Comparison of ENCODE assay signal across 13 mouse cellular contexts in genomic region chr12:75453027-75453426, GRCm38 (mm10). TPM values are rescaled to one million over a fixed set of nuclear protein-coding genes. Genes with fewer than 3 reads are reported as not detected.
DNase-seq lines count a peak whose midpoint lies in the region; ATAC-seq and TF ChIP-seq lines count a peak whose summit lies in the region.
"Had no signal": no experiment of that assay in that cellular context is flagged by ENCODE, and none has a peak within 500 bp of the region (broad histone marks: within the 10 kb centered on the region; RNA-seq: fewer than 3 reads in every experiment).

No protein-coding gene starts in this region.

- 87% methylated on average over 4 of the region's 4 CpGs for WGBS in intestine, postnatal 0 days
- WGBS in intestine, embryonic 16.5 days: 85% methylated on average over 4 of the region's 4 CpGs

- no peaks in the 10 kb centered on the region for H3K4me1 ChIP-seq in intestine, postnatal 0 days (replicated peaks; ENCODE audit: control insufficient read depth, insufficient read depth, low read length)
- no peaks in the 10 kb centered on the region for H3K4me1 ChIP-seq in intestine, embryonic 16.5 days (ENCODE audit: control insufficient read depth, insufficient read depth, low read length)
- H3K4me1 ChIP-seq: forebrain, embryonic 10.5 days had no signal

- peak; percentile 48 for TF ChIP-seq CTCF in intestine, postnatal 0 days (IDR thresholded peaks at IDR 0.05; ENCODE audit: low read depth)

- no peak overlapping the region for H3K9ac ChIP-seq in intestine, postnatal 0 days (ENCODE audit: low read depth, low read length)
- H3K9ac ChIP-seq in intestine, embryonic 16.5 days (ENCODE audit: low read depth, low read length): no peak overlapping the region

- no peaks in the 10 kb centered on the region for H3K27me3 ChIP-seq in intestine, postnatal 0 days (replicated peaks; ENCODE audit: control insufficient read depth, insufficient read depth, low read length)
- H3K27me3 ChIP-seq in intestine, embryonic 16.5 days (replicated peaks; ENCODE audit: control insufficient read depth, insufficient read depth, low read length): no peaks in the 10 kb centered on the region

- H3K27ac ChIP-seq in intestine, postnatal 0 days (ENCODE audit: low read depth, low read length): no peak overlapping the region
- no peak overlapping the region for H3K27ac ChIP-seq in intestine, embryonic 16.5 days (ENCODE audit: low read length)
- H3K27ac ChIP-seq: forebrain, embryonic 10.5 days; macrophage had no signal

- DNase-seq in thymus, postnatal 4 days: peak; percentile 34
- DNase-seq in thymus, postnatal 25 days: no peak
- peak; percentile 39 for DNase-seq in ZHBTc4 (ENCODE audit: low read depth, low spot score)
- DNase-seq in yolk sac, embryonic 10.5 days (ENCODE audit: low spot score): no peak
- DNase-seq in thymus, postnatal 36 days: no peak
- DNase-seq: kidney, postnatal 4 days; right cerebral cortex, postnatal 25 days had no signal

- H3K9me3 ChIP-seq in intestine, postnatal 0 days (ENCODE audit: control insufficient read depth): no peaks in the 10 kb centered on the region
- no peaks in the 10 kb centered on the region for H3K9me3 ChIP-seq in intestine, embryonic 16.5 days (ENCODE audit: control insufficient read depth, low read length)
- H3K9me3 ChIP-seq: forebrain, embryonic 10.5 days had no signal

- ATAC-seq in intestine, postnatal 0 days: no peak
- no peak for ATAC-seq in intestine, embryonic 16.5 days

- H3K4me3 ChIP-seq in intestine, postnatal 0 days (ENCODE audit: low read depth, low read length): no peak overlapping the region
- H3K4me3 ChIP-seq in intestine, embryonic 16.5 days (ENCODE audit: low read length): no peak overlapping the region
- H3K4me3 ChIP-seq: forebrain, embryonic 10.5 days had no signal

- H3K36me3 ChIP-seq in intestine, postnatal 0 days (ENCODE audit: control insufficient read depth, insufficient read depth): peaks cover 23% of the 10 kb centered on the region
- H3K36me3 ChIP-seq in intestine, embryonic 16.5 days (ENCODE audit: control insufficient read depth, insufficient read depth, low read length): peaks cover 2% of the 10 kb centered on the region; the same call in 1 of the 2 replicates

- H3K4me2 ChIP-seq in intestine, postnatal 0 days (replicated peaks; ENCODE audit: low read depth): no peak overlapping the region
- H3K4me2 ChIP-seq in intestine, embryonic 16.5 days (ENCODE audit: low read depth, low read length): no peak overlapping the region

RNA-seq across cellular contexts. Expression of gene Gphb5, which starts 36.4 kb away (rescaled TPM):
- not detected in 2 replicates for polyA plus RNA-seq in intestine, postnatal 0 days (2015; fragmentation: Nextera tagmentation; extraction: Ambion mirVana)
- polyA plus RNA-seq in intestine, embryonic 16.5 days (2015; fragmentation: Nextera tagmentation; extraction: Ambion mirVana): not detected in 2 replicates
- polyA plus RNA-seq: forebrain, embryonic 10.5 days; limb, embryonic 11.5 days; macrophage; urinary bladder, adult 2 months had no signal

Comparison
In these comparisons a context has a peak if more than half of its experiments do, and no peak if none do; other contexts are left out.
1. DNase-seq: peak in thymus, postnatal 4 days (single experiment) and ZHBTc4 (single experiment); none in thymus, postnatal 25 days (single experiment), yolk sac, embryonic 10.5 days (single experiment) and thymus, postnatal 36 days (0 of 2).